Mouse (Mus musculus): ENCODE data around the gene Elk4.

- TF ChIP-seq POLR2A (IDR thresholded peaks at IDR 0.05; ENCODE audit: borderline replicate concordance, low read depth, low read length) (no peak), CTCF (IDR thresholded peaks at IDR 0.05; ENCODE audit: low read depth, low read length) (no peak)
Observed at GRCm38 (mm10) chr1:132060036-132060769, 52.8 kb downstream of the Elk4 start.

Measured in bone marrow macrophage, adult 2 months (primary cell).